Mouse (Mus musculus) layer of hippocampus, adult 9-11 months (tissue): Measurements from ENCODE around the gene Bmp6.

Experiments used
- DNase-seq: peaks from one replicate; pipeline ENCODE4 v3.0.0; 2022

The Bmp6 gene

GRCm38 (mm10) chr13:38440240-38440639 lies 95.3 kb downstream of the Bmp6 start:
- no peak for DNase-seq

GRCm38 (mm10) chr13:38448516-38449015 lies 103.7 kb downstream of the Bmp6 start:
- DNase-seq, result no peak

- no peak for DNase-seq
These were observed 105.4 kb downstream of the Bmp6 start for GRCm38 (mm10) chr13:38450051-38450971.

GRCm38 (mm10) chr13:38451446-38451845 lies 106.5 kb downstream of the Bmp6 start:
- DNase-seq, result no peak

GRCm38 (mm10) chr13:38463410-38463809 lies 118.5 kb downstream of the Bmp6 start:
- no peak for DNase-seq

GRCm38 (mm10) chr13:38470882-38471281 lies 126.0 kb downstream of the Bmp6 start:
- DNase-seq, result no peak

GRCm38 (mm10) chr13:38472636-38473035 lies 127.7 kb downstream of the Bmp6 start:
- DNase-seq, result no peak

GRCm38 (mm10) chr13:38473497-38473896 lies 128.6 kb downstream of the Bmp6 start:
- DNase-seq, result no peak

- no peak for DNase-seq
These were observed 132.0 kb downstream of the Bmp6 start for GRCm38 (mm10) chr13:38476936-38477335.

- DNase-seq, result no peak
These were observed 136.1 kb downstream of the Bmp6 start for GRCm38 (mm10) chr13:38481021-38481420.

- DNase-seq, result no peak
These were observed 139.8 kb downstream of the Bmp6 start for GRCm38 (mm10) chr13:38484701-38485100.

- no peak for DNase-seq
These were observed 141.9 kb downstream of the Bmp6 start for GRCm38 (mm10) chr13:38486767-38487166.

- no peak for DNase-seq
These were observed 151.8 kb downstream of the Bmp6 start for GRCm38 (mm10) chr13:38496715-38497114.

- DNase-seq, result no peak
These were observed 156.4 kb downstream of the Bmp6 start for GRCm38 (mm10) chr13:38501314-38501713.

GRCm38 (mm10) chr13:38503137-38503849 lies 158.4 kb downstream of the Bmp6 start:
- DNase-seq, result no peak

- DNase-seq, result no peak
These were observed 161.4 kb downstream of the Bmp6 start for GRCm38 (mm10) chr13:38506320-38506719.

- DNase-seq, result no peak
These were observed 162.0 kb downstream of the Bmp6 start for GRCm38 (mm10) chr13:38506936-38507335.

- no peak for DNase-seq
These were observed 164.9 kb downstream of the Bmp6 start for GRCm38 (mm10) chr13:38509681-38510341.

- no peak for DNase-seq
These were observed 167.1 kb downstream of the Bmp6 start for GRCm38 (mm10) chr13:38511979-38512378.

- no peak for DNase-seq
These were observed 169.0 kb downstream of the Bmp6 start for GRCm38 (mm10) chr13:38513921-38514320.

- no peak for DNase-seq
These were observed 170.5 kb downstream of the Bmp6 start for GRCm38 (mm10) chr13:38515431-38515830.

- DNase-seq, result no peak
These were observed 170.9 kb downstream of the Bmp6 start for GRCm38 (mm10) chr13:38515845-38516244.

GRCm38 (mm10) chr13:38516582-38516981 lies 171.7 kb downstream of the Bmp6 start:
- DNase-seq, result no peak
